Mouse (Mus musculus) embryo, embryonic 11.5 days (tissue): ENCODE measurements around the gene Vmn1r226.

Experiments used
- DNase-seq: peaks from one replicate; pipeline ENCODE4 v3.0.0-alpha.2; 2012; ENCODE audit warnings: low read depth, low spot score

The Vmn1r226 gene

DNA sequence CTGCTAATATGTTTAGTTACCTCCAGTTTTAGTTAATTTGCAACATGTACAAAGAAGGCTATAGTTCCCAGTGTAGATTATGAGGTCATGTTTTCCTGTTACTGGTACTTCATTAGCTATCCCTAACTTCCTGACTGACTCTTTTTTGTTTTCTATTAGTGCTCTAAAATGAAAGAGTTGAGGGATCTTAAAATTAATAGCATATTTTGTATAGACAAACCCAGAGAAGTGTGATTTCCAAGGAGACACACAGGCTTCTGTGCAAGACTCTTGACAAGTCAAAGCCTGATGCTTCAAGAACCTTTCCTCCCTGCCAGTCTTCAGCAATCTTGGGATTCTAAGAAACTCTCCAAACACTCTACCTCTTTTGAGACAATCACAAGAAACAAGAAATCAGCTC lies at the start of gene Vmn1r226:
Gene Vmn1r226 (plus strand): TSS at position 301 of the 400 bp plus-strand sequence.
- no peak for DNase-seq

DNA sequence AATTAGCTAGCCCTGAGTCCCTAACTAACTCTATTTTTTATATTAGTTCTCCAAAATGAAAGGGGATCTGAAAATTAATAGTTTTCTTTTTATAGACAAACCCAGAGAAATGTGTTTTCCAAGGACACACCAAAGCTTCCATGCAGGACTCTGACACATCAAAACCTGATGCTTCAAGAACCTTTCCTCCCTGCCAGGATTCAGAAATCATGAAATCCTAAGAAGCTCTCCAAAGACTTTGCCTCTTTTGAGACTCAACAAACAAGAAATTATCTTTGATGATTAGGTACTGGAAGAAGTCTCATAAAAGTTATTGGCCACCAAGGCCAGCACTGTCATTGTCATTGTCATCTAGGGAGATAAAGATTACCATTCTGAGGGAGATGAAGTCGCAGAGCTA lies 46.9 kb downstream of the Vmn1r226 start, which contains the start of gene Vmn1r227:
Gene Vmn1r227 (plus strand): TSS at position 301 of the 400 bp plus-strand sequence.
- no peak for DNase-seq
